Mouse (Mus musculus) spleen, adult 2 months (tissue): ENCODE measurements around the gene Fpgs.

Experiments used
- CTCF ChIP-seq: fragments of 200-500 bp; IDR thresholded peaks from 2 replicates; pipeline ENCODE4 v1.5.1; 2011; ENCODE audit warnings: mild to moderate bottlenecking, inconsistent platforms; ENCODE audit not compliant: insufficient read depth, insufficient read length, insufficient replicate concordance; ENCODE audit errors: extremely low read depth
- POLR2A ChIP-seq: fragments of 200-500 bp; IDR thresholded peaks from 2 replicates; pipeline ENCODE4 v1.6.1; 2011; ENCODE audit warnings: low read depth, low read length, inconsistent platforms

- TF ChIP-seq CTCF (no peak), POLR2A (no peak; the same call in 1 of the 2 replicates)
Measured at GRCm38 (mm10) chr2:32646379-32647056, 57.4 kb downstream of the Fpgs start, which contains the start of gene Eng.
